Mouse (Mus musculus): ENCODE measurements around the gene Gm9964. TPM values are rescaled to one million over a fixed set of nuclear protein-coding genes. Genes with fewer than 3 reads are reported as not detected.
A peak's percentile ranks its signal among the peaks of the same experiment; 100 is the strongest.

Gm9964 gene
- polyA plus RNA-seq, 1 experiment = not detected

DNA sequence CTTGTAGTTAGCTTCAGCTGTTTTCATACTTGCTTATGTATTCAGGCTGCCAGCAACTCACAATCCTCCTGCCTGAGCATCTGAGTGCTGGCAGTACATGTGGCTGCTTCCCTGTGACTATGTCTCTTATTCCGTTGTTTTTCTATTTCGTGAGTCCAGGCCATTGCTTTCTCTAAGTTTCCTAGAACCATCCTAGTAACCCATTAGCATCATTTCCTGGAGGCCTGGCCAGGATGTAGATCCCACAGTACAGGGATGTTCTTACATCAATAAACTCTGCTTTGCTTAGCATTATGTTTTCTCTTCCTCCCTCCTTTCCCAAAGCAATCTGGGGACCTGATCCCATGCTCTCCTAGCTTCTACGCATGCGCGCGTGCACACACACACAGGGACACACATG, 38.4 kb upstream of the Gm9964 start:
- H3K9ac ChIP-seq (ENCODE audit: low read depth, poor library complexity, severe bottlenecking) = no peak overlapping the region
- no peaks in the 10 kb centered on the region for H3K4me1 ChIP-seq (ENCODE audit: control insufficient read depth, insufficient read depth, low read length)
- H3K4me3 ChIP-seq (ENCODE audit: low read depth, low read length) = no peak overlapping the region
- TF ChIP-seq POLR2A (IDR thresholded peaks at IDR 0.05; ENCODE audit: insufficient read depth, low read length) (no peak), EP300 (IDR thresholded peaks at IDR 0.05; ENCODE audit: insufficient read depth, low read depth, low read length) (no peak), CTCF (IDR thresholded peaks at IDR 0.05; ENCODE audit: low read depth, low read length) (no peak)
- H3K9me3 ChIP-seq (replicated peaks; ENCODE audit: control insufficient read depth, insufficient read depth, low read length, poor library complexity, severe bottlenecking) = no peaks in the 10 kb centered on the region
- no peaks in the 10 kb centered on the region for H3K27me3 ChIP-seq (ENCODE audit: control insufficient read depth, insufficient read depth, low read length, poor library complexity, severe bottlenecking)
- H3K27ac ChIP-seq (ENCODE audit: insufficient read depth, low read length) = no peak overlapping the region
- H3K36me3 ChIP-seq (ENCODE audit: control insufficient read depth, insufficient read depth, low read length, poor library complexity, severe bottlenecking) = no peaks in the 10 kb centered on the region

DNA sequence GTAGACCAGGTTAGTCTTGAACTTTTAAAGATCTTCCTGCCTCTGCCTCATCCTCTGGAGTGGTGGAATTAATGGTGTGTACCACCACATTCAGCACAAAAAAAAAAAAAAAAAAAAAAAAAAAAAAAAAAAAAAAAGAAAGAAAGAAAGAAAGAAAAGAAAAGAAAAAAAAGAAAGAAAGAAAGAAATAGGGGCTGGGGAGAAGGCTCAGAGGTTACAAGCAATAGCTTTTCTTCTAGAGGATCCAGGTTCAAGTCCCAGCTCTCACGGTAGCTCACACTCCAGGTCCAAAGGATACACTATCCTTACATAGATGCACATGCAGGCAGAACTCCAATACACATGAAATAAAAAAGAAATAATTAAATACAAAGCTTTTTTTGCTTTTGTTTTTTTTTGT, 32.9 kb upstream of the Gm9964 start:
- Histone ChIP-seq H3K4me1 (ENCODE audit: control insufficient read depth, insufficient read depth, low read length) (peaks cover 2% of the 10 kb centered on the region), H3K4me3 (ENCODE audit: low read depth, low read length) (no peak overlapping the region), H3K9ac (ENCODE audit: low read depth, poor library complexity, severe bottlenecking) (no peak overlapping the region), H3K27me3 (ENCODE audit: control insufficient read depth, insufficient read depth, low read length, poor library complexity, severe bottlenecking) (no peaks in the 10 kb centered on the region), H3K36me3 (ENCODE audit: control insufficient read depth, insufficient read depth, low read length, poor library complexity, severe bottlenecking) (no peaks in the 10 kb centered on the region), H3K9me3 (replicated peaks; ENCODE audit: control insufficient read depth, insufficient read depth, low read length, poor library complexity, severe bottlenecking) (no peaks in the 10 kb centered on the region), H3K27ac (ENCODE audit: insufficient read depth, low read length) (no peak overlapping the region)
- TF ChIP-seq CTCF (IDR thresholded peaks at IDR 0.05; ENCODE audit: low read depth, low read length) = no peak

DNA sequence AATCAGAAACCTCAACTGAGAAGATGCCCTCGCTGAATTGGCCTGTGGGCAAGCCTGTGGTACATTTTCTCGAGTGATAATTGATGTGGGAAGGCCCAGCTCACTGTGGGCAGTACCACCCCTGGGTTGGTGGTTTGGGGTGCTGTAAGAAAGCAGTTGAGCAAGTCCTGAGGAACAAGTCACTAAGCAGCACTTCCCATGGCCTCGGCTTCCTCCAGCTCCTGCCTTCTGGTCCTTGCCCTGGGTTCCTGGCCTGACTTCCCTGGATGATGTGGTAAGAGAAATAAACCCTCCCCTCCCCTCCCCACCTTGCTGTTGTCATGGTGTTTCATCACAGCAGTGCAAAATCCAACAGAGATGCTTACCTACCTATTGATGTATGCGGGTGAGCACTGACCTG, 31.4 kb upstream of the Gm9964 start:
- Histone ChIP-seq H3K4me3 (ENCODE audit: low read depth, low read length) (no peak overlapping the region), H3K27ac (ENCODE audit: insufficient read depth, low read length) (no peak overlapping the region), H3K9ac (ENCODE audit: low read depth, poor library complexity, severe bottlenecking) (no peak overlapping the region), H3K4me1 (ENCODE audit: control insufficient read depth, insufficient read depth, low read length) (peaks cover 2% of the 10 kb centered on the region), H3K9me3 (replicated peaks; ENCODE audit: control insufficient read depth, insufficient read depth, low read length, poor library complexity, severe bottlenecking) (no peaks in the 10 kb centered on the region), H3K27me3 (ENCODE audit: control insufficient read depth, insufficient read depth, low read length, poor library complexity, severe bottlenecking) (no peaks in the 10 kb centered on the region), H3K36me3 (ENCODE audit: control insufficient read depth, insufficient read depth, low read length, poor library complexity, severe bottlenecking) (no peaks in the 10 kb centered on the region)
- TF ChIP-seq CTCF (IDR thresholded peaks at IDR 0.05; ENCODE audit: low read depth, low read length) = no peak
- TF ChIP-seq EP300 (IDR thresholded peaks at IDR 0.05; ENCODE audit: insufficient read depth, low read depth, low read length) = no peak
- TF ChIP-seq POLR2A (IDR thresholded peaks at IDR 0.05; ENCODE audit: insufficient read depth, low read length) = no peak

DNA sequence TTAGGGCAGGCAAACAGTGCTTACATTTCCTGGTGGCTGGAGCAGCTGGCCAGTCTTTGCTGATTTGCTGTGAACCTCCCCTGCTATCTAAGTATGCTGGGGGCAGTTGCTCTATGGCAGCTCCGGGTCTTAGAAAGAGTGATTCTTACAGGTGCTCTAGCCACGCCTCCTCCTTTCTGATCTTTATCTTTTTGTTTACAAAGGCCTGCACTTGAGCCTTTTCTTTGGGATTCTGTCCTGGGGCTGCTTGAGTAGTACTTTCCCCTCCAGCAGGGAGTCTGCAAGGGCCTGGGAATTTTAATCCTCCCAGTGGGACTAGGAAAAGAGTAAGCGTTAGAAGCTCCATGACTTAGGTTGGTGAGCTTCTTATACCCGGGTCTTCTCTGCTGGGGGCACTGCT, 30.4 kb upstream of the Gm9964 start:
- H3K27ac ChIP-seq (ENCODE audit: insufficient read depth, low read length) = peak overlapping the region; percentile 72
- H3K9ac ChIP-seq (ENCODE audit: low read depth, poor library complexity, severe bottlenecking) = no peak overlapping the region

GRCm38 (mm10) chr11:79325663-79326062, 29.0 kb upstream of the Gm9964 start:
- no peak for TF ChIP-seq CTCF (IDR thresholded peaks at IDR 0.05; ENCODE audit: low read depth, low read length)
- TF ChIP-seq EP300 (IDR thresholded peaks at IDR 0.05; ENCODE audit: insufficient read depth, low read depth, low read length) = no peak
- no peak for TF ChIP-seq POLR2A (IDR thresholded peaks at IDR 0.05; ENCODE audit: insufficient read depth, low read length)
- H3K27ac ChIP-seq (ENCODE audit: insufficient read depth, low read length) = no peak overlapping the region
- H3K4me1 ChIP-seq (ENCODE audit: control insufficient read depth, insufficient read depth, low read length) = peaks cover 2% of the 10 kb centered on the region
- no peaks in the 10 kb centered on the region for H3K9me3 ChIP-seq (replicated peaks; ENCODE audit: control insufficient read depth, insufficient read depth, low read length, poor library complexity, severe bottlenecking)
- no peak overlapping the region for H3K9ac ChIP-seq (ENCODE audit: low read depth, poor library complexity, severe bottlenecking)
- no peaks in the 10 kb centered on the region for H3K36me3 ChIP-seq (ENCODE audit: control insufficient read depth, insufficient read depth, low read length, poor library complexity, severe bottlenecking)
- no peaks in the 10 kb centered on the region for H3K27me3 ChIP-seq (ENCODE audit: control insufficient read depth, insufficient read depth, low read length, poor library complexity, severe bottlenecking)
- H3K4me3 ChIP-seq (ENCODE audit: low read depth, low read length) = no peak overlapping the region

More for the DNA sequence above, 30.4 kb upstream of the Gm9964 start:
- Histone ChIP-seq H3K4me1 (ENCODE audit: control insufficient read depth, insufficient read depth, low read length) (peaks cover 2% of the 10 kb centered on the region), H3K36me3 (ENCODE audit: control insufficient read depth, insufficient read depth, low read length, poor library complexity, severe bottlenecking) (no peaks in the 10 kb centered on the region), H3K4me3 (ENCODE audit: low read depth, low read length) (no peak overlapping the region), H3K27me3 (ENCODE audit: control insufficient read depth, insufficient read depth, low read length, poor library complexity, severe bottlenecking) (no peaks in the 10 kb centered on the region), H3K9me3 (replicated peaks; ENCODE audit: control insufficient read depth, insufficient read depth, low read length, poor library complexity, severe bottlenecking) (no peaks in the 10 kb centered on the region)
- TF ChIP-seq POLR2A (IDR thresholded peaks at IDR 0.05; ENCODE audit: insufficient read depth, low read length) = no peak
- no peak for TF ChIP-seq EP300 (IDR thresholded peaks at IDR 0.05; ENCODE audit: insufficient read depth, low read depth, low read length)
- TF ChIP-seq CTCF (IDR thresholded peaks at IDR 0.05; ENCODE audit: low read depth, low read length) = no peak

GRCm38 (mm10) chr11:79323985-79324685, 27.4 kb upstream of the Gm9964 start:
- H3K4me1 ChIP-seq (ENCODE audit: control insufficient read depth, insufficient read depth, low read length) = peaks cover 2% of the 10 kb centered on the region
- peak overlapping the region; percentile 73; the same call in 1 of the 2 replicates for H3K27ac ChIP-seq (ENCODE audit: insufficient read depth, low read length)
- H3K4me3 ChIP-seq (ENCODE audit: low read depth, low read length) = no peak overlapping the region
- H3K9me3 ChIP-seq (replicated peaks; ENCODE audit: control insufficient read depth, insufficient read depth, low read length, poor library complexity, severe bottlenecking) = no peaks in the 10 kb centered on the region
- no peaks in the 10 kb centered on the region for H3K36me3 ChIP-seq (ENCODE audit: control insufficient read depth, insufficient read depth, low read length, poor library complexity, severe bottlenecking)
- H3K9ac ChIP-seq (ENCODE audit: low read depth, poor library complexity, severe bottlenecking) = 0 out of 2 replicates have a peak overlapping the region, but pooled peaks have one; percentile 18
- TF ChIP-seq POLR2A (IDR thresholded peaks at IDR 0.05; ENCODE audit: insufficient read depth, low read length) (no peak), CTCF (IDR thresholded peaks at IDR 0.05; ENCODE audit: low read depth, low read length) (no peak), EP300 (IDR thresholded peaks at IDR 0.05; ENCODE audit: insufficient read depth, low read depth, low read length) (no peak)
- H3K27me3 ChIP-seq (ENCODE audit: control insufficient read depth, insufficient read depth, low read length, poor library complexity, severe bottlenecking) = no peaks in the 10 kb centered on the region

All from ES-Bruce4 (cell line).